Mouse (Mus musculus): ENCODE data around the gene Klhl23. TPM values are rescaled to one million over a fixed set of nuclear protein-coding genes. Genes with fewer than 3 reads are reported as not detected.

Klhl23 gene
- polyA plus RNA-seq, 1 experiment from 2014 or later: 36.1 TPM

DNA sequence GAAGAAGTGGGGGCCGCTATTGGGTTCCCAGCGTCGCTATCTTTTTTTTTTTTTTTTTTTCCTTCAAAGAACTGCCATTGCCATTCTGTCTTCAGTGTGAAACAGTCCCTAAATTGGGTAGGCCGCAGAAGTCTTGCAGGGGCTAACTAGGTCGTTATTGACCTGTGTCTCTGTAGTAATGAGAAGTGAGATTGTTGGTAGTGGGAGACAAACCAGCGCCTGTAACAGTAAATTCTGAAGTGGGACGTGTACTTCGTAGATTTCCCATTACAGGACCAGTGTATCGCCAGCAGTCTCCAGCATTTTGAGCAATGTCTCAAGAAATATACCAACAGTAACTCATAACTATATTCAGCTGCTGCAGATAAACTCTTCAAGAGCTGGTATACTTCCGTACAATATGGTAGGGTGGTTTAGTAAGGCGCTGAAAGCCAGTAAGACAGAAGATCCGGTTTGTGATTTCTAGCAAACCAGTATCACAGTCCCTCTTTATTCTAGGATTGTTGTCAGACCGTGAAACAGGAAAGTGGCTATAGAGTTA is 40.4 kb downstream of the Klhl23 start:
- Histone ChIP-seq H3K27me3 (no peaks in the 10 kb centered on the region), H3K9me3 (no peaks in the 10 kb centered on the region), H3K4me2 (replicated peaks) (peak overlapping the region; percentile 72), H3K9ac (peak overlapping the region; percentile 98), H3K4me1 (peaks cover 7% of the 10 kb centered on the region; the same call in 1 of the 2 replicates), H3K27ac (peak overlapping the region; percentile 92; the same call in 1 of the 2 replicates), H3K4me3 (peak overlapping the region; percentile 95), H3K36me3 (peaks cover 11% of the 10 kb centered on the region; the same call in 1 of the 2 replicates)
- WGBS: 3% methylated on average over 13 of the region's 13 CpGs
- no peak for ATAC-seq (ENCODE audit: insufficient number of reproducible peaks, insufficient read depth, low FRiP score, low TSS enrichment)

DNA sequence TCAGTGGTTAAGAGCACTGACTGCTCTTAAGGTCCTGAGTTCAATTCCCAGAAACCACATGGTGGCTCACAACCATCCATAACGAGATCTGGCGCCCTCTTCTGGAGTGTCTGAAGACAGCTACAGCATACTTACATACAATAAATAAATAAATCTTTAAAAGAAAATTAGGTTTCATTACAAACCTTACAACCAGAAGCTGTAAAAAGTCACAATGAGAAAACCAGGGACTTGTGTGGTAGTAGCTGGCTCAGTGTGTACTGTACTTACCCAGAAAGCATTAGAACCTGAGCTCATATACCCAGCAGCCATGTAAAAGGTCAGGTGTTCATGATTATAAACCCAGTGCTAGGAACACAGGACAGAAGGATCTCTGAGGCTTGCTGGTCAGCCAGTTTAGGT is 62.2 kb downstream of the Klhl23 start:
- Histone ChIP-seq H3K4me3 (no peak overlapping the region), H3K27me3 (no peaks in the 10 kb centered on the region), H3K4me1 (peaks cover 6% of the 10 kb centered on the region; the same call in 1 of the 2 replicates), H3K9me3 (no peaks in the 10 kb centered on the region), H3K4me2 (replicated peaks) (peak overlapping the region; percentile 58; the same call in 1 of the 2 replicates), H3K27ac (no peak overlapping the region), H3K36me3 (no peaks in the 10 kb centered on the region), H3K9ac (no peak overlapping the region)
- ATAC-seq (ENCODE audit: insufficient number of reproducible peaks, insufficient read depth, low FRiP score, low TSS enrichment): no peak
- WGBS: 66% methylated on average over 2 of the region's 2 CpGs

DNA sequence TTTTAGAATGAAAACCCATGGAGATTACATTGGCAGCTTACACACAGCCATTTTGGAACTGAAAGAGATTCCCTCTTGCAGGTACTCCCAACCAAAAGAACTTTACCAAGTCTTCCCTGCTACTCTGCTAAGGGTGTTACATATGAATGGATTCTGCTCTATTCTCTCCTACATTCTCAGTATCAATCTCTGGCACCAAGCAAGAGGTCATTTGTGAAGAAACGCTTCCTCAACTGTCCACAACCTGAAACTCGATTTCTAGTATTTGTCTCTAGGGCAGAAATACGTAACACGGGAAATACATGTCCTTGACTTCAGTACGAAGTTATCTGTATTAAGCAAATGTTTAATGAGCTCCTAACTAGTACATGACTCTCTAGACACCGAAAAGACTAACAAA is 62.8 kb downstream of the Klhl23 start:
- no peak for ATAC-seq (ENCODE audit: insufficient number of reproducible peaks, insufficient read depth, low FRiP score, low TSS enrichment)
- no peaks in the 10 kb centered on the region for H3K27me3 ChIP-seq
- no peak overlapping the region for H3K27ac ChIP-seq
- H3K36me3 ChIP-seq: no peaks in the 10 kb centered on the region
- WGBS: 60% methylated on average over 6 of the region's 6 CpGs
- peaks cover 6% of the 10 kb centered on the region; the same call in 1 of the 2 replicates for H3K4me1 ChIP-seq
- H3K9ac ChIP-seq: peak overlapping the region; percentile 83
- peak overlapping the region; percentile 59 for H3K4me3 ChIP-seq
- H3K9me3 ChIP-seq: no peaks in the 10 kb centered on the region
- peak overlapping the region; percentile 58 for H3K4me2 ChIP-seq (replicated peaks)

DNA sequence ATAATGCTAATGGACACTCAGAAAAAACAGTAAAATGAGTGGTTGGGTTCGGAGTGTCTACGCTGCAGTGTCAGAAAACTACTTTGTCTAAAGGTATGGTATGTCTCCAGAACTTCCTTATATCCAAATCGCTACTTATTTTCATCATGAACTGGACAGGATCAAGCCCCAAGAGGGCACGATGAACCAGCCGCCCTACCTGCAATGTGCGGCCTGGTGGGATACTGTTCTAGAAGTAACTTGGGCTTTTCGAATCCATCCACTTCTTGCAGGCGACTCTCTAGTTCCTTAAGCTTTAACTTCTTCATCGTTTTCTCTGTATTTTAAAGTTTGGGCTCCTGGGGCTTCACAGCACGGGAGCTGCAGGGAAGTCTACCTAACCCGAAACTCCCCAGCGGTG is 63.3 kb downstream of the Klhl23 start:
- H3K9ac ChIP-seq: peak overlapping the region; percentile 83
- peaks cover 6% of the 10 kb centered on the region; the same call in 1 of the 2 replicates for H3K4me1 ChIP-seq
- peak overlapping the region; percentile 50; the same call in 1 of the 2 replicates for H3K27ac ChIP-seq
- no peaks in the 10 kb centered on the region for H3K9me3 ChIP-seq
- peak overlapping the region; percentile 59 for H3K4me3 ChIP-seq
- peak overlapping the region; percentile 58 for H3K4me2 ChIP-seq (replicated peaks)
- WGBS: 7% methylated on average over 12 of the region's 12 CpGs
- no peaks in the 10 kb centered on the region for H3K36me3 ChIP-seq
- no peaks in the 10 kb centered on the region for H3K27me3 ChIP-seq
- peak; percentile 35; the same call in 1 of the 2 replicates for ATAC-seq (ENCODE audit: insufficient number of reproducible peaks, insufficient read depth, low FRiP score, low TSS enrichment)

DNA sequence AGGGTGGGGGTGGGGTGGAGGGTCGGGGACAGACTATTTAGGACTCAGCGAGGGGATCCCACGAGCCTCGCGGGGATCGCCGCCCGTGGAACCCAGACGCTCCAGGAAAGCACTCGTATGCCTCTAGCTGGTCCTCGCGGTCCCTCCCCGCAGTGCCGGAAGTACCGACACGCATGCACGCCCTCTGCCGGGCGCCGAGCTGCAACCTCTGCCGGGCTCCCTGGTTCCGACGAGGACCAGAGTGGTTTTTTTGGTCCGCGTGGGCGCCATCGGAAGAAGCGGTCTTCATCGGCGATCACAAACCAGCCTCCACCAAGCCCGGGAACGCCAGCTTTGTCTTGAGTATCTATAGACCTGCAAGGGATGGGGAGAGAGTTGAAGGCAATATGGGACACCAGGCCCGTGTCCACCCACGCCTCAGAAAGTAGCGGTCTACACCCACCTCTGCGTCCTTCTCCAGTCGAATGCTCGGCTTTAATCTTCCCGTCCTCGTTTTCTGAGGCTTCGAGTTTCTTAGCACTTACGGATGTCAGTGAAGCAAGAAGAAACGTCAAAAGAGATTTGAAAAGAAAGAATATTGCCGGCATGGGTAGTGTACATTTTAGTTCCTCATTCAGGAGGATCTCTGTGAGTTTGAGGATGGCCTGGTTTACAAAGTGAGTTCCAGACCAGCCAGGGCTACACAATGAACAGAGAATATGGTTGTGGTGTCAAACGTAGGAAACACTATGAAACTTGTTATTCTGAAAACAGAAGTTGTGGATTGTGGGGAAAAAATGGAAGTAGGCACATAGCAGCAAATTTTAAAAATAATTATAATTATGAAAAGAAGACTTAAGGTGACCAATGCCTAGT is 63.9 kb downstream of the Klhl23 start, which contains the start of gene Mettl5:
TSS of gene Mettl5 (minus strand) at position 165 of the 855 bp plus-strand sequence.
- ATAC-seq (ENCODE audit: insufficient number of reproducible peaks, insufficient read depth, low FRiP score, low TSS enrichment): peak; percentile 89
- Histone ChIP-seq H3K4me2 (replicated peaks) (peak within 1 kb of the TSS; percentile 58), H3K4me1 (peaks cover 6% of the 10 kb centered on the region; the same call in 1 of the 2 replicates), H3K9me3 (no peaks in the 10 kb centered on the region), H3K27ac (peak within 1 kb of the TSS; percentile 50; the same call in 1 of the 2 replicates), H3K9ac (peak within 1 kb of the TSS; percentile 83), H3K27me3 (no peaks in the 10 kb centered on the region), H3K4me3 (peak within 1 kb of the TSS; percentile 59), H3K36me3 (no peaks in the 10 kb centered on the region)
- WGBS: 2% methylated on average over 45 of the region's 45 CpGs

Other genes starting within 250 kb of the Klhl23 start
- gene Lrp2, start 235.9 kb upstream of the Klhl23 start, polyA plus RNA-seq (2016; fragmentation: Nextera tagmentation; extraction: Ambion mirVana): 1.0 and 1.3 TPM in 2 replicates
- gene Bbs5, start 174.8 kb upstream of the Klhl23 start, polyA plus RNA-seq (2016; fragmentation: Nextera tagmentation; extraction: Ambion mirVana): 21.5 and 21.6 TPM in 2 replicates
- 6.4 and 7.7 TPM in 2 replicates for gene Klhl41, start 151.8 kb upstream of the Klhl23 start, polyA plus RNA-seq (2016; fragmentation: Nextera tagmentation; extraction: Ambion mirVana)
- gene Fastkd1, start 108.4 kb upstream of the Klhl23 start, polyA plus RNA-seq (2016; fragmentation: Nextera tagmentation; extraction: Ambion mirVana): 12.7 and 13.2 TPM in 2 replicates
- gene Ppig, start 99.4 kb upstream of the Klhl23 start, polyA plus RNA-seq (2016; fragmentation: Nextera tagmentation; extraction: Ambion mirVana): 172 and 185 TPM in 2 replicates
- 2.2 TPM in 2 replicates for gene Ccdc173, start 32.4 kb upstream of the Klhl23 start, polyA plus RNA-seq (2016; fragmentation: Nextera tagmentation; extraction: Ambion mirVana)
- gene Phospho2, start 32.3 kb upstream of the Klhl23 start, polyA plus RNA-seq (2016; fragmentation: Nextera tagmentation; extraction: Ambion mirVana): 25.0 and 27.9 TPM in 2 replicates
- gene Ssb, start 39.6 kb downstream of the Klhl23 start, polyA plus RNA-seq (2016; fragmentation: Nextera tagmentation; extraction: Ambion mirVana): 339 and 371 TPM in 2 replicates
- gene Mettl5, start 63.7 kb downstream of the Klhl23 start, polyA plus RNA-seq (2016; fragmentation: Nextera tagmentation; extraction: Ambion mirVana): 36.6 and 39.7 TPM in 2 replicates
- 18.2 and 19.9 TPM in 2 replicates for gene Ubr3, start 75.3 kb downstream of the Klhl23 start, polyA plus RNA-seq (2016; fragmentation: Nextera tagmentation; extraction: Ambion mirVana)
- 0.12 TPM in 1 of 2 replicates, not detected in the other for gene Myo3b, start 217.2 kb downstream of the Klhl23 start, polyA plus RNA-seq (2016; fragmentation: Nextera tagmentation; extraction: Ambion mirVana)

Measured in embryonic facial prominence, embryonic 12.5 days (tissue).